Mouse (Mus musculus) lung, postnatal 0 days (tissue): ENCODE measurements at regions not wholly inside any gene's neighbourhood (a gene's known extent, or its start where the extent isn't known, plus 50 kb on each side); places are given as distances from the start of the nearest gene placed in this dataset.

Experiments used
- ATAC-seq: fragments of 200-750 bp; cut with Nextera tagmentation; 2 replicates; pipeline ENCODE4 v1.8.0; 2017; ENCODE audit warnings: moderate library complexity
- DNase-seq: peaks from one replicate; pipeline ENCODE4 v3.0.0-alpha.2; 2016; ENCODE audit warnings: low spot score
- H3K27ac ChIP-seq: fragments of 300-500 bp; sonication (generic); 2 replicates; pipeline ENCODE4 v1.5.1; 2014; ENCODE audit warnings: antibody characterized with exemption, mild to moderate bottlenecking, low read length, mixed read lengths
- H3K27me3 ChIP-seq: fragments of 300-500 bp; sonication (generic); replicated peaks from 2 replicates; pipeline ENCODE4 v1.6.1; 2014; ENCODE audit warnings: low read length, mixed read lengths; ENCODE audit not compliant: insufficient read depth
- H3K36me3 ChIP-seq: fragments of 300-500 bp; sonication (generic); 2 replicates; pipeline ENCODE4 v1.6.1; 2014; ENCODE audit warnings: low read length, mixed read lengths; ENCODE audit not compliant: insufficient read depth
- H3K4me1 ChIP-seq: fragments of 300-500 bp; sonication (generic); 2 replicates; pipeline ENCODE4 v1.6.1; 2014; ENCODE audit warnings: antibody characterized with exemption, low read depth, low read length, mixed read lengths; ENCODE audit not compliant: insufficient read depth
- H3K4me2 ChIP-seq: fragments of 300-500 bp; sonication (generic); replicated peaks from 2 replicates; pipeline ENCODE4 v1.6.1; 2014; ENCODE audit warnings: low read depth, mild to moderate bottlenecking, low read length, moderate library complexity, mixed read lengths
- H3K4me3 ChIP-seq: fragments of 300-500 bp; sonication (generic); 2 replicates; pipeline ENCODE4 v1.5.1; 2014; ENCODE audit warnings: low read depth, low read length
- H3K9ac ChIP-seq: fragments of 300-500 bp; sonication (generic); replicated peaks from 2 replicates; pipeline ENCODE4 v1.6.1; 2014; ENCODE audit warnings: low read depth, mild to moderate bottlenecking
- H3K9me3 ChIP-seq: fragments of 300-500 bp; sonication (generic); 2 replicates; pipeline ENCODE4 v1.6.1; 2016; ENCODE audit warnings: low read length, mixed read lengths
- CTCF ChIP-seq: IDR thresholded peaks from 2 replicates; pipeline ENCODE4 v1.5.1; 2016; ENCODE audit warnings: antibody characterized with exemption, mild to moderate bottlenecking
- EP300 ChIP-seq: IDR thresholded peaks from 2 replicates; pipeline ENCODE4 v1.6.1; 2016; ENCODE audit warnings: antibody characterized with exemption, mild to moderate bottlenecking, control low read depth
- WGBS: fragments of 180-500 bp; shearing (Covaris S2); extraction: QIAGEN DNeasy Blood & Tissue Kit; methylation state at CpG from one replicate; pipeline ENCODE4 v1.1.7; 2014; 5-methylcytosine and 5-hydroxymethylcytosine counted together

- Histone ChIP-seq H3K27ac (no peak overlapping the region), H3K4me3 (no peak overlapping the region), H3K4me1 (no peaks in the 10 kb centered on the region), H3K4me2 (no peak overlapping the region), H3K36me3 (no peaks in the 10 kb centered on the region), H3K9me3 (no peaks in the 10 kb centered on the region), H3K9ac (no peak overlapping the region), H3K27me3 (no peaks in the 10 kb centered on the region)
- 73% methylated on average over 1 of the region's 1 CpGs for WGBS
- ATAC-seq (no peak), DNase-seq (no peak)
- TF ChIP-seq EP300: no peak
- TF ChIP-seq CTCF: no peak
Observed at GRCm38 (mm10) chr8:54330106-54330505, 199.3 kb upstream of the Asb5 start.

GRCm38 (mm10) chr8:54331883-54332282, 197.5 kb upstream of the Asb5 start:
- ATAC-seq (no peak), DNase-seq (no peak)
- Histone ChIP-seq H3K27me3 (no peaks in the 10 kb centered on the region), H3K4me2 (no peak overlapping the region), H3K9me3 (no peaks in the 10 kb centered on the region), H3K27ac (no peak overlapping the region), H3K4me1 (no peaks in the 10 kb centered on the region), H3K4me3 (no peak overlapping the region), H3K9ac (no peak overlapping the region), H3K36me3 (no peaks in the 10 kb centered on the region)
- WGBS: 22% methylated on average over 1 of the region's 1 CpGs
- TF ChIP-seq CTCF (peak; percentile 21; the same call in 1 of the 2 replicates), EP300 (no peak)

- ATAC-seq: peak; percentile 87
- H3K4me1 ChIP-seq: no peaks in the 10 kb centered on the region
- H3K27ac ChIP-seq: no peak overlapping the region
- H3K27me3 ChIP-seq: no peaks in the 10 kb centered on the region
- H3K9me3 ChIP-seq: no peaks in the 10 kb centered on the region
- no peak overlapping the region for H3K4me2 ChIP-seq
- H3K36me3 ChIP-seq: no peaks in the 10 kb centered on the region
- 51% methylated on average over 6 of the region's 6 CpGs for WGBS
- no peak overlapping the region for H3K4me3 ChIP-seq
- no peak overlapping the region for H3K9ac ChIP-seq
- TF ChIP-seq EP300: 0 out of 2 replicates have a peak, but pooled peaks have one; percentile 24
- TF ChIP-seq CTCF: no peak
- DNase-seq: peak; percentile 62
Observed at GRCm38 (mm10) chr8:54351123-54351522, 178.3 kb upstream of the Asb5 start.

GRCm38 (mm10) chr8:54361716-54362115, 167.7 kb upstream of the Asb5 start:
- no peaks in the 10 kb centered on the region for H3K4me1 ChIP-seq
- no peak for DNase-seq
- H3K4me3 ChIP-seq: no peak overlapping the region
- no peak overlapping the region for H3K4me2 ChIP-seq
- H3K9ac ChIP-seq: no peak overlapping the region
- no peaks in the 10 kb centered on the region for H3K27me3 ChIP-seq
- ATAC-seq: no peak
- no peak overlapping the region for H3K27ac ChIP-seq
- WGBS: 21% methylated on average over 3 of the region's 3 CpGs
- no peak for TF ChIP-seq EP300
- TF ChIP-seq CTCF: no peak
- no peaks in the 10 kb centered on the region for H3K9me3 ChIP-seq
- H3K36me3 ChIP-seq: no peaks in the 10 kb centered on the region

- H3K36me3 ChIP-seq: no peaks in the 10 kb centered on the region
- H3K4me3 ChIP-seq: no peak overlapping the region
- no peak overlapping the region for H3K9ac ChIP-seq
- no peak for ATAC-seq
- H3K9me3 ChIP-seq: no peaks in the 10 kb centered on the region
- H3K4me1 ChIP-seq: no peaks in the 10 kb centered on the region
- TF ChIP-seq CTCF: no peak
- TF ChIP-seq EP300: no peak
- no peak overlapping the region for H3K4me2 ChIP-seq
- no peak for DNase-seq
- no peaks in the 10 kb centered on the region for H3K27me3 ChIP-seq
- no peak overlapping the region for H3K27ac ChIP-seq
- 81% methylated on average over 4 of the region's 4 CpGs for WGBS
Observed at GRCm38 (mm10) chr8:54370501-54370900, 158.9 kb upstream of the Asb5 start.

GRCm38 (mm10) chr8:54371073-54371472, 158.3 kb upstream of the Asb5 start:
- 34% methylated on average over 2 of the region's 2 CpGs for WGBS
- Histone ChIP-seq H3K4me1 (no peaks in the 10 kb centered on the region), H3K4me3 (no peak overlapping the region), H3K27ac (no peak overlapping the region), H3K36me3 (no peaks in the 10 kb centered on the region), H3K9ac (no peak overlapping the region), H3K27me3 (no peaks in the 10 kb centered on the region), H3K4me2 (no peak overlapping the region), H3K9me3 (no peaks in the 10 kb centered on the region)
- no peak for TF ChIP-seq CTCF
- TF ChIP-seq EP300: no peak
- DNase-seq (no peak), ATAC-seq (no peak)

GRCm38 (mm10) chr8:54372921-54373320, 156.5 kb upstream of the Asb5 start:
- H3K4me2 ChIP-seq: no peak overlapping the region
- no peak overlapping the region for H3K9ac ChIP-seq
- no peak overlapping the region for H3K27ac ChIP-seq
- TF ChIP-seq CTCF: no peak
- no peak for TF ChIP-seq EP300
- H3K9me3 ChIP-seq: no peaks in the 10 kb centered on the region
- no peak overlapping the region for H3K4me3 ChIP-seq
- H3K4me1 ChIP-seq: no peaks in the 10 kb centered on the region
- H3K36me3 ChIP-seq: no peaks in the 10 kb centered on the region
- no peak for ATAC-seq
- 90% methylated on average over 1 of the region's 1 CpGs for WGBS
- DNase-seq: no peak
- H3K27me3 ChIP-seq: no peaks in the 10 kb centered on the region
